Mouse (Mus musculus): ENCODE results near the gene Tuft1.

- TF ChIP-seq CTCF (IDR thresholded peaks at IDR 0.05; ENCODE audit: low read depth, low read length), result no peak
- TF ChIP-seq POLR2A (IDR thresholded peaks at IDR 0.05; ENCODE audit: insufficient read depth, low read length), result no peak
Observed at GRCm38 (mm10) chr3:94565127-94565526, 93.5 kb downstream of the Tuft1 start.
